Mouse (Mus musculus): ENCODE data around the gene Ripor1.

Gene Ripor1

DNA sequence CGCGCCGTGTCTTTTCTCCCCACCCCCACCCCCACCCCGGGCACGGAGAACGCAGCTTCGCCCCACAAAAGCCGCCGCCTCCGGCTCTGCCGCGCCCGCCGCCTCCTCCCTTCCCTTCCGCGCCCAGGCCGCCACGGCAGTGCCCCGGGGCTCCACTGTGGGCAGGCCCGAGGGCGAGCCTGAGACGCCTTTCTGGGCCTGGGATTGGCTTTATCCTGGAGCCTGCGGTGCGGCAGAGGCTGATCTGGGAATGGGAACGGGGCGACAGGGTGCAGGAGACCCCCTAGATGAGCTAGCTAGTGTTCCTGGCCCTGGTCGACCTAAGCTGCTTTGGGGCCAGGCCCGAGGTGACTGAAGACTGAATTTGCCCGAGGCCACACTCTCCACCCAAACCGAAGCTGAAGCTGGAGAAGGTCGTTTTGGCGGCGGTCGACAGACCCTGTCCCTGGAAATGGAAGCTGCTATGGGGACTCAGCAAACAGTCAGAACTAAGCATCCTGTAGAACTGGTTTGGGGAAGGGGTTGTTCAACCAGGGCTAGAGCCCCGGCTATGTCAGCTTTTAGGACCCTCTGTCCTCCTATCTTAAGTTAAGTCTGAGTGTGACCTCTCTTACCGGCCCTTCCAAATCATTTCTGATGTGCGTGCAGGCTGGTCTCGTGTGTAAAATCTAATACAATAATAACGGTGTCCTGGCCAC, 585 bp downstream of the Ripor1 start:
- in situ Hi-C loops (cut with MboI; ENCODE audit: low sequenced_read_pairs) = no loop called here

GRCm38 (mm10) chr8:105606189-105607023, 1.4 kb downstream of the Ripor1 start:
- in situ Hi-C loops (cut with MboI; ENCODE audit: low sequenced_read_pairs) = no loop called here

- in situ Hi-C loops (cut with MboI; ENCODE audit: low sequenced_read_pairs) = no loop called here
Measured at GRCm38 (mm10) chr8:105607062-105607461, 2.0 kb downstream of the Ripor1 start.

GRCm38 (mm10) chr8:105607684-105608083, 2.6 kb downstream of the Ripor1 start:
- in situ Hi-C loops (cut with MboI; ENCODE audit: low sequenced_read_pairs) = no loop called here

GRCm38 (mm10) chr8:105609355-105609754, 4.3 kb downstream of the Ripor1 start:
- in situ Hi-C loops (cut with MboI; ENCODE audit: low sequenced_read_pairs) = no loop called here

- in situ Hi-C loops (cut with MboI; ENCODE audit: low sequenced_read_pairs) = no loop called here
Measured at GRCm38 (mm10) chr8:105609771-105610170, 4.7 kb downstream of the Ripor1 start.

DNA sequence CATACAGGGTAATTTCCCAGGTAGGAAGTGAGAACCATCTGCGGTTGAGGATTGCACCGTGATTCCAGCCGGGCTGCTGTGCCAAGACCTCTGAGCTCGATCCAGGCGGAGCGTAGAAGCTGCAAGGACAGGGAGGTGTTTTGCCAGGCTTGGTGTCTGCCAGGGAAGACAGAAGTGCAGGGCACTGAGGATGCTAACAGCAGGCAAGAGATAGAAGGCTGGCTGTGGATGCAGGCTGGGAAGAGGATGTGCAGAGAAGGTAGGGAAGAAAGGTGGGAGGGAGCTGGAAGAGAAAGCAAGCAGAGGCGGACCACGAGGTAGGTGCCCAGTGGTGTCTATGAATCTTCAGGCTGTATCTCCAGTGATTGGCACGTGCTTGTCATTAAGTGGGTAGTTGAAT, 6.8 kb downstream of the Ripor1 start:
- in situ Hi-C loops (cut with MboI; ENCODE audit: low sequenced_read_pairs) = no loop called here

DNA sequence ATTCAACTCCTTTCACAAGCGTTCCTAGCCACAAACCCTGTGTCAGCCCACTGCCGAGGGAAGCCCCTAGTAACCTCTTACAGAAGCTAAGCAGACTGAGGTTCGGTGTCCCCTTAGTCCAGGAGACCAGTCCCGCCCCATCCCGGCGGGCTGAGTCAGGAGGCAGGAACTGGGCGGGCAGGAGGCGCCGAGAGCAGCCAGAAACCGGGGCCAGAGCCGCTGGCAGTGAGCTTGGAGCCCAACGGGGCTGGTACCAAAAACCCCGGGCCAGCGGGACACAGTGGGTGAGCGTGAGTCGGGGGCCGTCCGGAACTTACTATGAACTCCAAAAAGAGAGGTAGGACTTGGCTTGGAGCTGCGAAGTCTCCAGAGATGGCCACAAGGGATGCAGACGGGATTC, 8.0 kb downstream of the Ripor1 start:
- in situ Hi-C loops (cut with MboI; ENCODE audit: low sequenced_read_pairs) = no loop called here

DNA sequence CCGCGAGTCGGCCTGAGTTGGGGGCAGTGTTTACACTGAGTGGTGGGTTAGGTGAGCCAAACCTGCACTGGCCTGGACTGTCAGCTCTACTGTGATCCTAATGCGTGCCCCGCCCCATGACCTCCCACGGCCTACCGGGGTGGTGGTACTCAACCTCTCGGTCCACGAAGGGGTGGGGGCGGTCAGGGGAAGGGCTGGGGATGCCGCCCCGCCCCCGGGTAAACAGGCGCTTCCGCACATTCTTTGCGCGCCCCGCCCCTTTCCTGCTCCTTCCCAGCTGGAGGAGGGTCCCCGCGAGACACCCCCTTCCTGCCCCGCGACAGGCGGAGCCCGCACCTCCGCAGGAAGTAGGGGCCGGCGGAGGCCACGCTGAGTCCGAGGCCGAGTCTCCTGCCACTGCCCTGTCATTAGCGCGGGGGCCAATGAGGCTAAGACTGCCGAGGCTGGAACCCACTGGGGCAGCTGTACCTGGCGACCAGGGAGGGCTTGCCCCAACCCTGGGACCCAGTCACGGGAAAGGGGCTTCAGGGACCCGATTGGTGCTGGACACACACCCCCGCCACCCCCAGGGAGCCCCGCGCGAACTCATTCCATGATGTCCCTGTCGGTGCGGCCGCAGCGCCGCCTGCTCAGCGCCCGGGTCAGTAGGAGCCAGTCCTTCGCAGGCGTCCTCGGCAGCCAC, 8.9 kb downstream of the Ripor1 start:
- in situ Hi-C loops (cut with MboI; ENCODE audit: low sequenced_read_pairs) = no loop called here

DNA sequence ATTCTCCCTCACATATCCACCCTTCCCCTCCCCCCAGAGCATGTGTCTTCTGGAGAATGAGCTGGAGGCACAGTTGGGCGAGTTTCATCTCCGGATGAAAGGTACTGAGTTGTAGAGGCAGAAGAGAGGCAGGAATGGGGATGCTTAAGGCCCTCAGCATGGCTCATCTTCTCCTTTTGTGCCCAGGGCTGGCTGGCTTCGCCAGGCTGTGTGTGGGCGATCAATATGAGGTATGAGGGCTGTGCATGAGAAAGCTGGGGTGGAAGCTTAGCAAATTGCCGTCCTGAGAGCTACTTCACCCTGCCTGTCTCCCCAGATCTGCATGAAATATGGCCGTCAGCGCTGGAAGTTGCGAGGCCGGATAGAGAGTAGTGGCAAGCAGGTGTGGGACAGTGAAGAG, 10.9 kb downstream of the Ripor1 start:
- in situ Hi-C loops (cut with MboI; ENCODE audit: low sequenced_read_pairs) = no loop called here

- in situ Hi-C loops (cut with MboI; ENCODE audit: low sequenced_read_pairs) = no loop called here
Measured at GRCm38 (mm10) chr8:105617451-105618278, 12.6 kb downstream of the Ripor1 start.

- in situ Hi-C loops (cut with MboI; ENCODE audit: low sequenced_read_pairs) = no loop called here
Measured at GRCm38 (mm10) chr8:105618279-105618634, 13.2 kb downstream of the Ripor1 start.

GRCm38 (mm10) chr8:105618892-105619591, 14.0 kb downstream of the Ripor1 start:
- in situ Hi-C loops (cut with MboI; ENCODE audit: low sequenced_read_pairs) = no loop called here

GRCm38 (mm10) chr8:105620211-105620610, 15.2 kb downstream of the Ripor1 start:
- in situ Hi-C loops (cut with MboI; ENCODE audit: low sequenced_read_pairs) = no loop called here

DNA sequence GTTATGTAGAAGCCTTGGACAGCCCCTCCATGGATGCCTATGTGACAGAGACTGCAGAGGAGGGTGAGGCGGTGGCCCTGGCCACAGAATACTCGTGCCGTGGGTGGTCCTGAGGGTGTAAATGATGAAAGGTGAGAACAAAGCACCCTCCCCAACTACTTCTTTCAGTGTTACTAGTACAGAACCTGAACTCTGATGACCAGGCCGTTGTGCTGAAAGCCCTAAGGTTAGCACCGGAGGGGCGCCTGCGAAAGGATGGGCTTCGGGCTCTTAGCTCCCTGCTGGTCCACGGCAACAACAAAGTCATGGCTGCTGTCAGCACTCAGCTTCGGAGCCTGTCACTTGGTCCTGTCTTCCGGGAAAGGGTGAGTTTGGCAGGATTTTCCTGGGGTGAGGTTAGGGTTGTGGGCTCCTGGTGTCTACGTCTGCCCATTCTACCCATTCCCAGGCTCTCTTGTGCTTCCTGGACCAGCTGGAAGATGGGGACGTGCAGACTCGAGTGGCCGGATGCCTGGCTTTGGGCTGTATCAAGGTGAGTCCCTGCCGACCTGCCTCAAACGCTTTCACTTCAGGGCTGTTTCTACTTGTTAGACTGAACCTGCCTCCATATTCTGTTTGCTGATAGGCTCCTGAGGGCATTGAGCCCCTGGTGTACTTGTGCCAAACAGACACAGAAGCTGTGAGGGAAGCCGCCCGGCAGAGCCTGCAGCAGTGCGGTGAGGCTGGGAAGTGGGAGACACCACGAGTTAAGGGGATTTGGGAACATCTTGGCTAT, 16.1 kb downstream of the Ripor1 start:
- in situ Hi-C loops (cut with MboI; ENCODE audit: low sequenced_read_pairs) = no loop called here

- in situ Hi-C loops (cut with MboI; ENCODE audit: low sequenced_read_pairs) = no loop called here
Measured at GRCm38 (mm10) chr8:105621841-105622240, 16.8 kb downstream of the Ripor1 start.

DNA sequence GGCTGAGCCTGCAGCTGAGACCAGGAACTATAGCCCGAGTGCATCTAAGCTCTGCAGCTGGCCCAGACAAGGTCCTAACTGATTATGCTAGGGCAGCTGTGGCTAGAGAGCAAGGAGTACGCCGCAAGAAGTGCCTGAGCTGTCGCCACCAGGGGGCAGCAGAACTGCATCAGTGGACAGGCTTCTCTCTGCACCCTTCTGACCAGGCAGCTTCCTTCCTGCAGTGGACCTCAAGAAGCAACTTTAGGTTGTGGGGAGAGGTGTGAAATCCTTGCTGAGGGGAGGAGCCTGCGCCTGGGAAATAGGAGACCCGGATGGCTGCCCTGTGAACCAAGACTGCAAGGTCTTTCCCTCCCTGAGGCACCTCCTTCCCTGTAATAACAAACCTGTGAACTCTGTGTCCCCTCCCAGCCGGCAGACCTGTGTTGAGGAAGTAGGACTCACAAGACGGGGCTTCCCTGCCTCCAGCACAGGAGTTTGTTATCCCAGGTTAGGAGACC, 17.4 kb downstream of the Ripor1 start:
- in situ Hi-C loops (cut with MboI; ENCODE audit: low sequenced_read_pairs) = no loop called here

DNA sequence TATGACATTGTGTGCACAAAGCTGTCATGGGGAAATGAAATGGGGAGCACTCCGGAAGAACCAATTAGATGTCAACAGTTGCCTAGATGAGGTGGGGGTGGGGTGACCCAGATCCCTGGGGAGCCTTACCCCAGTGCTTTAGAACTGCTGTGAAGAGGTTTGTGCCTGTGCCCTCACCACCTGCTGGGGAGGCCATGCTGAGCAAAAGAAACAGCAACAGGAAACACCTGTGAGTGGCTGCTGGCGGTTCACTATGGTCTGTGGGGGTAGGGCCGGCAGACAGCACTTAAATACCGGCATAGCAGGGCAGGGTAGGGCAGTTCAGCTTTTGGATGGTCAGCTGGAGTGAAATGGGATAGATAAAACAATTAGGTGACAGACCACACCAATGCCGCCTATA, 18.1 kb downstream of the Ripor1 start:
- in situ Hi-C loops (cut with MboI; ENCODE audit: low sequenced_read_pairs) = no loop called here

DNA sequence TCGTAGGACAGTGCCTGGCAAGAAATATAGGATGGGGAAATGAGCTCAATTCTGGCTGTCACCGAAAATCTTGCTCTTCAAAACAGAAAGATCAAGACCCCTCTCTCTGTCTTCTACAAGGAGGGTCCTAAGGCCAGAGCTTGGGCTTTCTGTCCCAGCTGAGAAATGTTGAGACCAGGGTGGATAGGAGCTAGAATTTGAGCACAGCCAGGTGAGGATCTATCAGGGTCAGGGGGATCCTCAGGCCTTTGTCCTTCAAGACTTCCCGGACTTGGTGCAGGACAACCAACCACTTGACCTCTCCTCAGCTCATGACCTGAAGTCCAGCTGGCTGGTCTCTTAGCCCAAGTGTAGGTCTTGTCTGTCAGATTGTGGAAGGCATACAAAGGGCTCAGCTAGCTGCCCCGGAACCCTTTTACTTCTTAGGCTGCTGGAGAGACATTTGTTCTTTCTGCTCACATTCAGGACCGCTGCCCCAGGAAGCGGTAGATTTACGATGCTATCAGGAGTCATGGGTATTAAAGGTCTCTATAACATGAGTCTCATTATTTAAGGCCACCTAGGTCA, 18.7 kb downstream of the Ripor1 start:
- in situ Hi-C loops (cut with MboI; ENCODE audit: low sequenced_read_pairs) = no loop called here
